Comparison of ENCODE assay signal across 33 mouse cellular contexts in the genomic region with DNA sequence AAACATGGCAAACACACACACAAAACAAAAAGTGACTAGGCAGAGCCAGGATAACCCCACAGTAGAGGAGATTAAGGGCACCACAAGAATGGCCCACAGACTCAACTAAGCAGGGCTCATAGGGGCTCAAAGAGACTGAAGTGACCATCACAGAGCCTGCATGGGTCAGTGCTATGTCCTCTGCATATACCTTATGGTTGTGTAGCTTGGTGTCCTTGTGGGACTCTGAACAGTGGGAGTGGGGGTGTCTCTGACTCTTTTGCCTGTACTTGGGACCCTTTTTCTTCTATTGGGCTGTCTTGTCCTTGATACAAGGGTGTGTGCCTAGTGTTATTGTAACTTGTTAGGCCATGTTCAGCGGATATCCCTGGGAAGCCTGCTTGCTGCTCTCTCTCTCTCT. TPM values are rescaled to one million over a fixed set of nuclear protein-coding genes. Genes with fewer than 3 reads are reported as not detected.
"Had no signal": no experiment of that assay in that cellular context is flagged by ENCODE, and none has a peak within 500 bp of the region (broad histone marks: within the 10 kb centered on the region; RNA-seq: fewer than 3 reads in every experiment).

No protein-coding gene starts in this region.

- H3K4me3 ChIP-seq: embryonic facial prominence, embryonic 10.5 days; embryonic facial prominence, embryonic 12.5 days; embryonic facial prominence, embryonic 13.5 days; embryonic facial prominence, embryonic 15.5 days; erythroblast, embryonic 14.5 days; forebrain, embryonic 10.5 days; forebrain, embryonic 12.5 days; forebrain, embryonic 13.5 days; forebrain, embryonic 15.5 days; gastrocnemius, adult 2 months had no signal

- H3K9me3 ChIP-seq: embryonic facial prominence, embryonic 10.5 days; embryonic facial prominence, embryonic 15.5 days; forebrain, embryonic 10.5 days; forebrain, embryonic 12.5 days; forebrain, embryonic 13.5 days; forebrain, embryonic 15.5 days had no signal

- H3K9ac ChIP-seq: embryonic facial prominence, embryonic 12.5 days; embryonic facial prominence, embryonic 13.5 days; embryonic facial prominence, embryonic 15.5 days; forebrain, embryonic 12.5 days; forebrain, embryonic 13.5 days; forebrain, embryonic 15.5 days; forebrain, postnatal 0 days had no signal

- H3K27me3 ChIP-seq: embryonic facial prominence, embryonic 12.5 days; embryonic facial prominence, embryonic 13.5 days; embryonic facial prominence, embryonic 15.5 days; forebrain, embryonic 12.5 days; forebrain, embryonic 13.5 days; forebrain, embryonic 15.5 days had no signal

- H3K27ac ChIP-seq: embryonic facial prominence, embryonic 10.5 days; embryonic facial prominence, embryonic 12.5 days; embryonic facial prominence, embryonic 13.5 days; embryonic facial prominence, embryonic 15.5 days; forebrain, embryonic 10.5 days; forebrain, embryonic 12.5 days; forebrain, embryonic 13.5 days; forebrain, embryonic 15.5 days; gastrocnemius, adult 2 months had no signal

- H3K4me1 ChIP-seq: embryonic facial prominence, embryonic 12.5 days; embryonic facial prominence, embryonic 15.5 days; forebrain, embryonic 13.5 days; forebrain, embryonic 15.5 days had no signal

- H3K36me3 ChIP-seq: embryonic facial prominence, embryonic 10.5 days; embryonic facial prominence, embryonic 12.5 days; embryonic facial prominence, embryonic 13.5 days; embryonic facial prominence, embryonic 15.5 days; forebrain, embryonic 10.5 days; forebrain, embryonic 12.5 days; forebrain, embryonic 15.5 days had no signal

- DNase-seq: cerebellum, adult 2 months; cerebellum, adult 8-10 months; cerebellum, adult 9-10 months; cerebellum, adult 9-11 months; cerebellum, postnatal 10 days; cerebellum, postnatal 14 days; cerebellum, postnatal 25 days; cerebellum, postnatal 36 days; embryo, embryonic 11 days; forebrain, postnatal 0 days; gastrocnemius, adult 2 months; gastrocnemius, postnatal 10 days; gastrocnemius, postnatal 14 days; gastrocnemius, postnatal 25 days; gastrocnemius, postnatal 36 days; heart, adult 18-20 months had no signal

RNA-seq across cellular contexts. Expression of a gene that starts 46.5 kb away (rescaled TPM):
- total RNA-seq: common myeloid progenitor, adult 5-6 weeks; forebrain, postnatal 0 days; gastrocnemius, adult 18-20 months; gastrocnemius, adult 2 months; gastrocnemius, adult 8-10 months; gastrocnemius, postnatal 10 days; gastrocnemius, postnatal 14 days; gastrocnemius, postnatal 25 days; gastrocnemius, postnatal 36 days; gastrocnemius, postnatal 4 days; heart, adult 18-20 months had no signal
- polyA plus RNA-seq: cerebellum, adult 2 months; embryonic facial prominence, embryonic 11.5 days; forebrain, embryonic 10.5 days; forebrain, embryonic 11.5 days; forebrain, embryonic 12.5 days; forebrain, embryonic 13.5 days; forebrain, embryonic 14.5 days; forebrain, embryonic 15.5 days; forebrain, embryonic 16.5 days had no signal
